Comparison of ENCODE assay signal across 9 mouse cellular contexts in genomic region chr15:78962885-78963284, GRCm38 (mm10). TPM values are rescaled to one million over a fixed set of nuclear protein-coding genes. Genes with fewer than 3 reads are reported as not detected.
A peak's percentile ranks its signal among the peaks of the same experiment; 100 is the strongest.
DNase-seq lines count a peak whose midpoint lies in the region; ATAC-seq and TF ChIP-seq lines count a peak whose summit lies in the region.
"Had no signal": no experiment of that assay in that cellular context is flagged by ENCODE, and none has a peak within 500 bp of the region (broad histone marks: within the 10 kb centered on the region; RNA-seq: fewer than 3 reads in every experiment).

No protein-coding gene starts in this region.

- H3K9me3 ChIP-seq in forebrain, embryonic 12.5 days, result no peaks in the 10 kb centered on the region
- H3K9me3 ChIP-seq in midbrain, embryonic 10.5 days (replicated peaks), result no peaks in the 10 kb centered on the region
- no peaks in the 10 kb centered on the region for H3K9me3 ChIP-seq in stomach, postnatal 0 days (ENCODE audit: control insufficient read depth, low read length)
- H3K9me3 ChIP-seq: neural tube, embryonic 12.5 days had no signal

- no peaks in the 10 kb centered on the region for H3K27me3 ChIP-seq in spleen, adult 2 months (ENCODE audit: control insufficient read depth, insufficient read depth, low read length)
- no peaks in the 10 kb centered on the region for H3K27me3 ChIP-seq in forebrain, embryonic 12.5 days
- no peaks in the 10 kb centered on the region for H3K27me3 ChIP-seq in midbrain, embryonic 10.5 days (ENCODE audit: low read depth, poor library complexity, severe bottlenecking)
- H3K27me3 ChIP-seq in stomach, postnatal 0 days (ENCODE audit: control insufficient read depth, insufficient read depth, low read length), result no peaks in the 10 kb centered on the region
- H3K27me3 ChIP-seq: neural tube, embryonic 12.5 days had no signal

- peak; percentile 36; the same call in 1 of the 2 replicates for ATAC-seq in forebrain, embryonic 12.5 days (ENCODE audit: low FRiP score)
- ATAC-seq in stomach, postnatal 0 days (ENCODE audit: low FRiP score, low TSS enrichment), result peak; percentile 84

- no peaks in the 10 kb centered on the region for H3K36me3 ChIP-seq in spleen, adult 2 months (ENCODE audit: control insufficient read depth, insufficient read depth, low read length)
- peaks cover 68% of the 10 kb centered on the region for H3K36me3 ChIP-seq in forebrain, embryonic 12.5 days (replicated peaks)
- peaks cover 76% of the 10 kb centered on the region for H3K36me3 ChIP-seq in midbrain, embryonic 10.5 days
- no peaks in the 10 kb centered on the region for H3K36me3 ChIP-seq in stomach, postnatal 0 days (ENCODE audit: control insufficient read depth, insufficient read depth, low read length)

- peak; percentile 47; the same call in 1 of the 2 replicates for TF ChIP-seq CTCF in spleen, adult 2 months (IDR thresholded peaks at IDR 0.05; ENCODE audit: extremely low read depth, insufficient read depth, insufficient read length, insufficient replicate concordance)
- TF ChIP-seq CTCF in stomach, postnatal 0 days (IDR thresholded peaks at IDR 0.05; ENCODE audit: low read depth), result peak; percentile 85

- no peak overlapping the region for H3K4me3 ChIP-seq in spleen, adult 2 months (ENCODE audit: extremely low read depth, insufficient read depth, insufficient read length)
- H3K4me3 ChIP-seq in forebrain, embryonic 12.5 days (replicated peaks), result no peak overlapping the region
- H3K4me3 ChIP-seq in midbrain, embryonic 10.5 days, result no peak overlapping the region
- H3K4me3 ChIP-seq in stomach, postnatal 0 days (ENCODE audit: low read depth, low read length), result no peak overlapping the region
- H3K4me3 ChIP-seq: neural tube, embryonic 12.5 days had no signal

- 37% methylated on average over 2 of the region's 2 CpGs for WGBS in spleen, adult 2 months
- WGBS in forebrain, embryonic 12.5 days, result 42% methylated on average over 2 of the region's 2 CpGs
- WGBS in midbrain, embryonic 10.5 days, result 36% methylated on average over 2 of the region's 2 CpGs
- WGBS in stomach, postnatal 0 days, result 15% methylated on average over 2 of the region's 2 CpGs

- no peak overlapping the region for H3K4me2 ChIP-seq in forebrain, embryonic 12.5 days
- H3K4me2 ChIP-seq in stomach, postnatal 0 days (replicated peaks; ENCODE audit: low read depth), result no peak overlapping the region
- H3K4me2 ChIP-seq: neural tube, embryonic 12.5 days had no signal

- no peak for TF ChIP-seq POLR2A in spleen, adult 2 months (IDR thresholded peaks at IDR 0.05; ENCODE audit: low read depth, low read length)

- no peak for DNase-seq in spleen, adult 2 months (ENCODE audit: low read depth in 1 of 2, low spot score in 2 of 2)
- DNase-seq in spleen, adult 12 weeks (ENCODE audit: low spot score), result no peak
- DNase-seq in c-Kit-positive CD71-positive TER-119-positive erythroid progenitor cells, embryonic 14.5 days (ENCODE audit: low spot score), result peak; percentile 37
- DNase-seq in heart, postnatal 4 days, result peak; percentile 82
- peak; percentile 27 to 83 for DNase-seq in left cerebral cortex, postnatal 10 days (ENCODE audit: extremely low spot score in 1 of 2, low spot score in 2 of 2)
- peak; percentile 71 for DNase-seq in midbrain, embryonic 10.5 days (ENCODE audit: low spot score)
- DNase-seq in stomach, postnatal 0 days (ENCODE audit: low spot score), result peak; percentile 86

- no peak overlapping the region for H3K27ac ChIP-seq in spleen, adult 2 months (ENCODE audit: insufficient read depth, low read length)
- H3K27ac ChIP-seq in forebrain, embryonic 12.5 days, result no peak overlapping the region
- peak overlapping the region; percentile 61 for H3K27ac ChIP-seq in midbrain, embryonic 10.5 days (replicated peaks)
- H3K27ac ChIP-seq in stomach, postnatal 0 days (replicated peaks), result 0 out of 2 replicates have a peak overlapping the region, but pooled peaks have one; percentile 13
- H3K27ac ChIP-seq: neural tube, embryonic 12.5 days had no signal

- no peak overlapping the region for H3K9ac ChIP-seq in forebrain, embryonic 12.5 days
- no peak overlapping the region for H3K9ac ChIP-seq in stomach, postnatal 0 days (ENCODE audit: low read length)
- H3K9ac ChIP-seq: neural tube, embryonic 12.5 days had no signal

- intact Hi-C loops in left cerebral cortex, postnatal 10 days (cut with DNase I), result no loop called here

- no peaks in the 10 kb centered on the region for H3K4me1 ChIP-seq in spleen, adult 2 months (ENCODE audit: control insufficient read depth, insufficient read depth, insufficient read length)
- peaks cover 9% of the 10 kb centered on the region for H3K4me1 ChIP-seq in forebrain, embryonic 12.5 days
- H3K4me1 ChIP-seq in midbrain, embryonic 10.5 days, result peaks cover 15% of the 10 kb centered on the region
- H3K4me1 ChIP-seq in stomach, postnatal 0 days (replicated peaks; ENCODE audit: control insufficient read depth, insufficient read depth), result no peaks in the 10 kb centered on the region

- no peak for TF ChIP-seq EP300 in stomach, postnatal 0 days (optimal IDR thresholded peaks at IDR 0.05)

RNA-seq across cellular contexts. Expression of gene Triobp, which starts 15.4 kb away (rescaled TPM):
- polyA plus RNA-seq in spleen, adult 2 months (2012; rRNA removed), result 40.9 and 44.8 TPM in 2 replicates
- 40.4 and 46.9 TPM in 2 replicates for polyA plus RNA-seq in forebrain, embryonic 12.5 days (2016; fragmentation: Nextera tagmentation; extraction: Ambion mirVana)
- 10 to 100 TPM; 59.0 to 68.2 TPM for total RNA-seq in heart, postnatal 4 days (2021)
- 10 to 100 TPM; 31.7 to 37.6 TPM for total RNA-seq in left cerebral cortex, postnatal 10 days (2021)
- 39.7 and 39.8 TPM in 2 replicates for polyA plus RNA-seq in midbrain, embryonic 10.5 days (2016; fragmentation: Nextera tagmentation; extraction: Ambion mirVana)
- 22.4 and 30.6 TPM in 2 replicates for polyA plus RNA-seq in stomach, postnatal 0 days (2015; fragmentation: Nextera tagmentation; extraction: Ambion mirVana)

RNA-seq across cellular contexts. Expression of gene Nol12, which starts 28.2 kb away (rescaled TPM):
- 14.2 TPM in 2 replicates for polyA plus RNA-seq in spleen, adult 2 months (2012; rRNA removed)
- polyA plus RNA-seq in forebrain, embryonic 12.5 days (2016; fragmentation: Nextera tagmentation; extraction: Ambion mirVana), result 53.5 and 56.4 TPM in 2 replicates
- 10 to 100 TPM; 20.2 to 22.6 TPM for total RNA-seq in heart, postnatal 4 days (2021)
- 10 to 100 TPM; 40.9 to 41.4 TPM for total RNA-seq in left cerebral cortex, postnatal 10 days (2021)
- polyA plus RNA-seq in midbrain, embryonic 10.5 days (2016; fragmentation: Nextera tagmentation; extraction: Ambion mirVana), result 62.7 and 71.2 TPM in 2 replicates
- polyA plus RNA-seq in stomach, postnatal 0 days (2015; fragmentation: Nextera tagmentation; extraction: Ambion mirVana), result 32.3 and 36.4 TPM in 2 replicates

RNA-seq across cellular contexts. Expression of gene Lgals1, which starts 36.4 kb away (rescaled TPM):
- polyA plus RNA-seq in spleen, adult 2 months (2012; rRNA removed), result 75.4 and 93.0 TPM in 2 replicates
- polyA plus RNA-seq in forebrain, embryonic 12.5 days (2016; fragmentation: Nextera tagmentation; extraction: Ambion mirVana), result 216 and 321 TPM in 2 replicates
- 100 to 1,000 TPM; 465 to 471 TPM for total RNA-seq in heart, postnatal 4 days (2021)
- total RNA-seq in left cerebral cortex, postnatal 10 days (2021), result 10 to 100 TPM; 24.1 to 25.3 TPM
- polyA plus RNA-seq in midbrain, embryonic 10.5 days (2016; fragmentation: Nextera tagmentation; extraction: Ambion mirVana), result 341 and 392 TPM in 2 replicates
- polyA plus RNA-seq in stomach, postnatal 0 days (2015; fragmentation: Nextera tagmentation; extraction: Ambion mirVana), result 1,326 and 1,632 TPM in 2 replicates

RNA-seq across cellular contexts. Expression of gene Pdxp, which starts 49.2 kb away (rescaled TPM):
- polyA plus RNA-seq in spleen, adult 2 months (2012; rRNA removed), result 13.1 and 23.5 TPM in 2 replicates
- 51.7 and 53.6 TPM in 2 replicates for polyA plus RNA-seq in forebrain, embryonic 12.5 days (2016; fragmentation: Nextera tagmentation; extraction: Ambion mirVana)
- total RNA-seq in heart, postnatal 4 days (2021), result 1 to 10 TPM; 9.3 to 9.4 TPM
- total RNA-seq in left cerebral cortex, postnatal 10 days (2021), result 100 to 1,000 TPM; 146 to 158 TPM
- 27.3 and 29.8 TPM in 2 replicates for polyA plus RNA-seq in midbrain, embryonic 10.5 days (2016; fragmentation: Nextera tagmentation; extraction: Ambion mirVana)
- 4.1 and 4.3 TPM in 2 replicates for polyA plus RNA-seq in stomach, postnatal 0 days (2015; fragmentation: Nextera tagmentation; extraction: Ambion mirVana)

Comparison
In these comparisons a context has a peak if more than half of its experiments do, and no peak if none do; other contexts are left out.
1. DNase-seq: peak in c-Kit-positive CD71-positive TER-119-positive erythroid progenitor cells, embryonic 14.5 days (single experiment), heart, postnatal 4 days (single experiment), left cerebral cortex, postnatal 10 days (2 of 2), midbrain, embryonic 10.5 days (single experiment) and stomach, postnatal 0 days (single experiment); none in spleen, adult 2 months (0 of 2) and spleen, adult 12 weeks (single experiment).
2. H3K27ac ChIP-seq: peak in midbrain, embryonic 10.5 days (single experiment) and stomach, postnatal 0 days (single experiment); none in spleen, adult 2 months (single experiment) and forebrain, embryonic 12.5 days (single experiment).